8 mouse cellular contexts compared by ENCODE assay signal in the genomic region with DNA sequence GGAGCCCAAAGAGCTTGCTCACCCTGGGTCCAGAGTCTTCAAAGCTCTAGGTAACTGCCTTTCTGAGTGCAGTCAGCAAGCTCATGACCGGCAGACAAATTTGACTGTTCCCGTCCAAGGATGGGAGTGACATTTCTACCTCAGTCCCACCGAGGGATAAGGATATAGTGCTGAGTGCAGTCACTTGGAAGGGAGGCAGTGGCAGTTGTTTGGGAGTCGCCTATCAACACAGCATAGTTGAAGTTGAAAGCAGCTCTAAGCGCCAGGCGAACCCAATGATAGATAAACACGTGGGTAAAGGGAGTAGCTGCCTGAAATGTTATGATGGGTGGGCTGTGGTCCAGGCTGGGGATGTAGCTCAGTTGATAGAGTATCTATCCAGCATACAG. TPM values are rescaled to one million over a fixed set of nuclear protein-coding genes. Genes with fewer than 3 reads are reported as not detected.
DNase-seq lines count a peak whose midpoint lies in the region; ATAC-seq and TF ChIP-seq lines count a peak whose summit lies in the region.

No protein-coding gene starts in this region.

- no peak overlapping the region for H3K27ac ChIP-seq in heart, embryonic 10.5 days
- no peak overlapping the region for H3K27ac ChIP-seq in MEL (ENCODE audit: control insufficient read depth, low read depth, low read length)
- H3K27ac ChIP-seq in hindbrain, embryonic 12.5 days: no peak overlapping the region

- peaks cover 24% of the 10 kb centered on the region for H3K36me3 ChIP-seq in heart, embryonic 10.5 days
- H3K36me3 ChIP-seq in MEL (ENCODE audit: control insufficient read depth in 1 of 2, insufficient read depth in 2 of 2, low read length in 2 of 2): peaks cover 0 to 2% of the 10 kb centered on the region in 2 experiments; a peak in 3 of 4 replicates
- H3K36me3 ChIP-seq in hindbrain, embryonic 12.5 days: 0 out of 2 replicates have a peak, but pooled peaks cover 14% of the 10 kb centered on the region
- H3K36me3 ChIP-seq in megakaryocyte, embryonic 14.5 days (replicated peaks; ENCODE audit: low read length): peaks cover 58% of the 10 kb centered on the region

- WGBS in heart, embryonic 10.5 days: 22% methylated on average over 7 of the region's 7 CpGs
- 32% methylated on average over 7 of the region's 7 CpGs for WGBS in hindbrain, embryonic 12.5 days

- no peak for ATAC-seq in hindbrain, embryonic 12.5 days (ENCODE audit: low FRiP score)

- TF ChIP-seq RAD21 in MEL (IDR thresholded peaks at IDR 0.05; ENCODE audit: low read depth, low read length): no peak

- H3K79me2 ChIP-seq in MEL (ENCODE audit: control insufficient read depth, insufficient read depth, low read length, poor library complexity): no peaks in the 10 kb centered on the region

- TF ChIP-seq EP300 in MEL (IDR thresholded peaks at IDR 0.05; ENCODE audit: low read depth in 1 of 2, low read length in 2 of 2): no peak

- no peak for TF ChIP-seq POLR2A in MEL (IDR thresholded peaks at IDR 0.05; ENCODE audit: control insufficient read depth in 1 of 2, insufficient read depth in 1 of 2, low read depth in 1 of 2, low read length in 2 of 2, poor library complexity in 1 of 2)

- TF ChIP-seq CTCF in MEL (IDR thresholded peaks at IDR 0.05 in 2 of 3, conservative IDR thresholded peaks at IDR 0.05 in 1 of 3; ENCODE audit: control insufficient read depth in 1 of 3, insufficient read depth in 1 of 3, low read depth in 2 of 3, low read length in 3 of 3, poor library complexity in 1 of 3, severe bottlenecking in 1 of 3): no peak

- peak overlapping the region; percentile 48; the same call in 1 of the 2 replicates for H3K4me2 ChIP-seq in hindbrain, embryonic 12.5 days (replicated peaks)

- 0 out of 2 replicates have a peak, but pooled peaks cover 2% of the 10 kb centered on the region for H3K4me1 ChIP-seq in heart, embryonic 10.5 days
- no peaks in the 10 kb centered on the region for H3K4me1 ChIP-seq in MEL (ENCODE audit: control insufficient read depth in 1 of 2, insufficient read depth in 2 of 2, low read length in 2 of 2)
- no peaks in the 10 kb centered on the region for H3K4me1 ChIP-seq in hindbrain, embryonic 12.5 days
- H3K4me1 ChIP-seq in megakaryocyte, embryonic 14.5 days: peaks cover 45% of the 10 kb centered on the region

- 0 out of 2 replicates have a peak overlapping the region, but pooled peaks have one; percentile 24 for H3K9ac ChIP-seq in MEL (ENCODE audit: control insufficient read depth, low read depth, low read length, poor library complexity, severe bottlenecking)
- no peak overlapping the region for H3K9ac ChIP-seq in hindbrain, embryonic 12.5 days

- no peak for DNase-seq in heart, embryonic 10.5 days (ENCODE audit: low spot score)
- no peak for DNase-seq in heart, postnatal 4 days
- DNase-seq in MEL (ENCODE audit: low read depth, low spot score): no peak
- DNase-seq in adrenal gland, postnatal 4 days (ENCODE audit: low spot score in 2 of 2): no peak
- no peak for DNase-seq in T-cell, adult 2 months (ENCODE audit: low spot score)
- DNase-seq in adrenal gland, postnatal 10 days: no peak

- peak overlapping the region; percentile 51 for H3K4me3 ChIP-seq in heart, embryonic 10.5 days
- no peak overlapping the region for H3K4me3 ChIP-seq in MEL (ENCODE audit: control insufficient read depth in 1 of 2, insufficient read depth in 1 of 2, low read depth in 2 of 2, low read length in 2 of 2)
- H3K4me3 ChIP-seq in hindbrain, embryonic 12.5 days: peak overlapping the region; percentile 38; the same call in 1 of the 2 replicates
- H3K4me3 ChIP-seq in megakaryocyte, embryonic 14.5 days (replicated peaks): peak overlapping the region; percentile 91

- no peaks in the 10 kb centered on the region for H3K9me3 ChIP-seq in heart, embryonic 10.5 days
- no peaks in the 10 kb centered on the region for H3K9me3 ChIP-seq in MEL (replicated peaks; ENCODE audit: insufficient read depth, low read length)
- H3K9me3 ChIP-seq in hindbrain, embryonic 12.5 days (replicated peaks): no peaks in the 10 kb centered on the region
- no peaks in the 10 kb centered on the region for H3K9me3 ChIP-seq in megakaryocyte, embryonic 14.5 days

- no peaks in the 10 kb centered on the region; the same call in 1 of the 2 replicates for H3K27me3 ChIP-seq in heart, embryonic 10.5 days (ENCODE audit: insufficient read depth, poor library complexity, severe bottlenecking)
- H3K27me3 ChIP-seq in MEL (ENCODE audit: control insufficient read depth in 1 of 2, insufficient read depth in 2 of 2, low read length in 2 of 2): no peaks in the 10 kb centered on the region
- no peaks in the 10 kb centered on the region for H3K27me3 ChIP-seq in hindbrain, embryonic 12.5 days
- H3K27me3 ChIP-seq in megakaryocyte, embryonic 14.5 days (replicated peaks): peaks cover 24% of the 10 kb centered on the region

TF ChIP-seq in MEL, 35 proteins besides CTCF, POLR2A, EP300 and RAD21:
- TF ChIP-seq UBTF (IDR thresholded peaks at IDR 0.05; ENCODE audit: borderline replicate concordance, insufficient read depth, low read depth, low read length) (no peak), HCFC1 (IDR thresholded peaks at IDR 0.05; ENCODE audit: low read depth, low read length) (no peak), ZKSCAN1 (IDR thresholded peaks at IDR 0.05; ENCODE audit: low read depth, low read length) (no peak), MYC (IDR thresholded peaks at IDR 0.05; ENCODE audit: low read depth, low read length) (no peak), MEF2A (IDR thresholded peaks at IDR 0.05; ENCODE audit: extremely low read depth, insufficient replicate concordance, low read depth, low read length, poor library complexity, severe bottlenecking) (no peak), MAFK (IDR thresholded peaks at IDR 0.05; ENCODE audit: borderline replicate concordance, low read depth, low read length) (no peak), POLR2AphosphoS2 (IDR thresholded peaks at IDR 0.05; ENCODE audit: low read length) (no peak), USF2 (IDR thresholded peaks at IDR 0.05; ENCODE audit: borderline replicate concordance in 1 of 2, insufficient read depth in 1 of 2, low read depth in 1 of 2, low read length in 2 of 2) (no peak), TCF12 (IDR thresholded peaks at IDR 0.05; ENCODE audit: low read depth, low read length) (no peak), CHD1 (IDR thresholded peaks at IDR 0.05; ENCODE audit: low read depth, low read length) (no peak)

RNA-seq across cellular contexts. Expression of a gene that starts 52.5 kb away (rescaled TPM):
- polyA plus RNA-seq in heart, embryonic 10.5 days (2016; fragmentation: Nextera tagmentation; extraction: Ambion mirVana): 9.9 and 15.7 TPM in 2 replicates
- total RNA-seq in heart, postnatal 4 days (2021): 10 to 100 TPM; 25.7 to 32.4 TPM
- 3.4 and 4.0 TPM in 2 replicates for total RNA-seq in MEL (2012; rRNA removed)
- polyA plus RNA-seq in MEL (2012; ENCODE audit: insufficient read depth in 1 of 2, insufficient read length in 2 of 2, low read depth in 1 of 2, low replicate concordance in 2 of 2, missing spikeins in 1 of 2): 10 to 100 TPM in 1 of 2 experiments, not detected in 1; 15.3 TPM
- polyA plus RNA-seq in hindbrain, embryonic 12.5 days (2016; fragmentation: Nextera tagmentation; extraction: Ambion mirVana): 2.1 and 2.9 TPM in 2 replicates
- polyA plus RNA-seq in megakaryocyte, embryonic 14.5 days (2012; ENCODE audit: insufficient read depth, low replicate concordance): 2.6 and 3.5 TPM in 2 replicates
- 10 to 100 TPM; 25.0 to 28.6 TPM for total RNA-seq in adrenal gland, postnatal 4 days (2021)
- total RNA-seq in adrenal gland, postnatal 10 days (2021): 10 to 100 TPM; 12.8 to 18.5 TPM

Comparison
In these comparisons a context has a peak if more than half of its experiments do, and no peak if none do; other contexts are left out.
1. H3K4me3 ChIP-seq: peak in heart, embryonic 10.5 days (single experiment), hindbrain, embryonic 12.5 days (single experiment) and megakaryocyte, embryonic 14.5 days (single experiment); none in MEL (0 of 2).